8 mouse cellular contexts compared by ENCODE assay signal in genomic region chr14:60379323-60379957, GRCm38 (mm10). TPM values are rescaled to one million over a fixed set of nuclear protein-coding genes. Genes with fewer than 3 reads are reported as not detected.
DNase-seq lines count a peak whose midpoint lies in the region; ATAC-seq lines count a peak whose summit lies in the region.

No protein-coding gene starts in this region.

- peak overlapping the region; percentile 99 for H3K9ac ChIP-seq in hindbrain, embryonic 13.5 days
- H3K9ac ChIP-seq in midbrain, embryonic 14.5 days (replicated peaks; ENCODE audit: low read length), result peak overlapping the region; percentile 98

- H3K36me3 ChIP-seq in hindbrain, embryonic 13.5 days, result peaks cover 6% of the 10 kb centered on the region; the same call in 1 of the 2 replicates
- 0 out of 2 replicates have a peak, but pooled peaks cover 7% of the 10 kb centered on the region for H3K36me3 ChIP-seq in midbrain, embryonic 14.5 days (ENCODE audit: control insufficient read depth, insufficient read depth, low read length)

- intact Hi-C loops in left cerebral cortex, postnatal 25 days (cut with DNase I), result loop anchor here (2.0 to 5.0 kb wide), 2 partner anchors 79 to 112 kb away; partner anchors contain the start of gene Mtmr6

- WGBS in hindbrain, embryonic 13.5 days, result 45% methylated on average over 20 of the region's 20 CpGs
- WGBS in midbrain, embryonic 14.5 days, result 45% methylated on average over 20 of the region's 20 CpGs

- no peak for ATAC-seq in hindbrain, embryonic 13.5 days (ENCODE audit: low FRiP score)
- ATAC-seq in midbrain, embryonic 14.5 days (ENCODE audit: low FRiP score, low TSS enrichment), result no peak

- DNase-seq in left cerebral cortex, adult 18-20 months (ENCODE audit: low spot score in 2 of 2), result peak; percentile 15 to 28
- DNase-seq in left cerebral cortex, postnatal 25 days (ENCODE audit: low spot score in 2 of 2), result no peak
- peak; percentile 61 to 75 for DNase-seq in cerebellum, postnatal 10 days
- no peak for DNase-seq in midbrain, embryonic 14.5 days
- DNase-seq in gastrocnemius, adult 18-20 months (ENCODE audit: low spot score), result no peak
- DNase-seq in spleen, postnatal 14 days (ENCODE audit: low spot score in 2 of 2), result no peak
- no peak for DNase-seq in kidney, postnatal 36 days

- no peaks in the 10 kb centered on the region for H3K27me3 ChIP-seq in hindbrain, embryonic 13.5 days
- H3K27me3 ChIP-seq in midbrain, embryonic 14.5 days (ENCODE audit: control insufficient read depth, insufficient read depth, low read length), result no peaks in the 10 kb centered on the region

- H3K4me1 ChIP-seq in hindbrain, embryonic 13.5 days (replicated peaks), result peaks cover 59% of the 10 kb centered on the region
- H3K4me1 ChIP-seq in midbrain, embryonic 14.5 days (ENCODE audit: control insufficient read depth, insufficient read depth, low read length), result peaks cover 54% of the 10 kb centered on the region

- no peaks in the 10 kb centered on the region for H3K9me3 ChIP-seq in hindbrain, embryonic 13.5 days
- H3K9me3 ChIP-seq in midbrain, embryonic 14.5 days (ENCODE audit: control insufficient read depth, low read length), result no peaks in the 10 kb centered on the region

- H3K27ac ChIP-seq in hindbrain, embryonic 13.5 days, result peak overlapping the region; percentile 98
- peak overlapping the region; percentile 98 for H3K27ac ChIP-seq in midbrain, embryonic 14.5 days (replicated peaks; ENCODE audit: low read depth, low read length)

- peak overlapping the region; percentile 95 for H3K4me2 ChIP-seq in hindbrain, embryonic 13.5 days
- H3K4me2 ChIP-seq in midbrain, embryonic 14.5 days (ENCODE audit: low read length), result peak overlapping the region; percentile 83

- peak overlapping the region; percentile 76 for H3K4me3 ChIP-seq in hindbrain, embryonic 13.5 days
- H3K4me3 ChIP-seq in midbrain, embryonic 14.5 days (replicated peaks; ENCODE audit: low read depth, low read length), result peak overlapping the region; percentile 88

RNA-seq across cellular contexts. Expression of gene Amer2, which starts 6.4 kb away (rescaled TPM):
- 10 to 100 TPM; 42.4 to 44.1 TPM for total RNA-seq in left cerebral cortex, adult 18-20 months (2021)
- 10 to 100 TPM; 37.3 to 38.0 TPM for total RNA-seq in left cerebral cortex, postnatal 25 days (2021)
- polyA plus RNA-seq in hindbrain, embryonic 13.5 days (2015; fragmentation: Nextera tagmentation; extraction: Ambion mirVana), result 22.6 and 24.5 TPM in 2 replicates
- polyA plus RNA-seq in midbrain, embryonic 14.5 days (2014; fragmentation: Nextera tagmentation; extraction: Ambion mirVana), result 17.3 and 19.2 TPM in 2 replicates
- under 1 TPM; 0.02 TPM for total RNA-seq in gastrocnemius, adult 18-20 months (2021)

Comparison
In these comparisons a context has a peak if more than half of its experiments do, and no peak if none do; other contexts are left out.
1. DNase-seq: peak in left cerebral cortex, adult 18-20 months (2 of 2) and cerebellum, postnatal 10 days (2 of 2); none in left cerebral cortex, postnatal 25 days (0 of 2), midbrain, embryonic 14.5 days (single experiment), gastrocnemius, adult 18-20 months (single experiment), spleen, postnatal 14 days (0 of 2) and kidney, postnatal 36 days (0 of 2).
2. RNA of gene Amer2, which starts 6.4 kb away (total RNA-seq): 42.4 to 44.1 TPM in left cerebral cortex, adult 18-20 months and 37.3 to 38.0 TPM in left cerebral cortex, postnatal 25 days; 0.02 TPM in gastrocnemius, adult 18-20 months; every median in the first group is over 10 times any median in the second.